Mouse (Mus musculus): ENCODE results near the gene Hdhd5. TPM values are rescaled to one million over a fixed set of nuclear protein-coding genes. Genes with fewer than 3 reads are reported as not detected.
A peak's percentile ranks its signal among the peaks of the same experiment; 100 is the strongest.

The Hdhd5 gene
- total RNA-seq, 2 experiments from 2014 or later = 4.7 to 9.6 TPM

GRCm38 (mm10) chr6:120488647-120489046 is 42.5 kb downstream of the Hdhd5 start:
- 0 out of 2 replicates have a peak, but pooled peaks have one; percentile 5 for ATAC-seq (replicated peaks; ENCODE audit: poor library complexity, severe bottlenecking)

DNA sequence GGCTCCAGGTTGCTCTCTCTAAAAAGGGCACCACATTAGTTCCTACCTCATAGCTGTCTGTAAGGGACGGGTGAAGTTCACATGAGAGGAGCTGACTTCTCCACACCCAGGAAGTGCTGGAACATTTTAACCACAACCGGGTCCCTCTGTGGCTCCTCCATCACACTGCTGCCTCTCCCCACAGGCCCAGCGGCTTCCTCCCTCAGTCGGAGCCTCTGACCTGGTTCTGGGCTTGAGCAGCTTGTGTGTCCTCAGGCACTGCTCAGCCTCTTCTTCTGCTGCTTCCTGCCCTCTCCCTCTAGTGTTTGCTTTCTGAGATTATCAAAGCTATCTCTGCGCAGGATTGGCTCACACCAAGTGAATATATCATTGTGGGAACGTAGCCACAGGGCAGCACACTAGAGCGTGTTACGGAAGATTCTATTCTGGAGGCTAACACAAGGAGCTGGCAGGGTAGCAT is 45.0 kb downstream of the Hdhd5 start:
- ATAC-seq (replicated peaks; ENCODE audit: poor library complexity, severe bottlenecking) = peak; percentile 47

- ATAC-seq (replicated peaks; ENCODE audit: poor library complexity, severe bottlenecking) = no peak
These were observed 46.1 kb downstream of the Hdhd5 start for GRCm38 (mm10) chr6:120485038-120485437.

DNA sequence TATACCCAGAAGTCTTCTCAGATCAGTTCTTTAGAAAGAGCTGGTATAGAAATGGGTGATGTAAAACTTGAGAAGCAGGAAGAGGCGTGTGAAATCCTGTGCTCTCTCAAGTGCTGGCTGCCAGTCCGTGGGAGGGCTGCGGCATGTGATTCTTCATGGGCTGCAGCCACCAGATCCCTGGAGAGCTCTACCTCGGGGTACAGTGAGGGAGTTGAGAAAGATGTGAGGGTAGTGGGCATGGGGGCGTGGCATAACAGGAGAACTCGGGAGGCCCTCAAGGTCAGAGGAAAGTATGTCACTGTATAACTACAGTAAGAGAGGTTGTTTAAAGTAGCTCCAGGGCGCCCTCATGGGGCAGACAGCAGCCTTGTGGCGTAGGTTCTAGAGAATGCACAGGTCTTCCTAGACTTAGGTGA is 47.9 kb downstream of the Hdhd5 start:
- ATAC-seq (replicated peaks; ENCODE audit: poor library complexity, severe bottlenecking) = peak; percentile 14

DNA sequence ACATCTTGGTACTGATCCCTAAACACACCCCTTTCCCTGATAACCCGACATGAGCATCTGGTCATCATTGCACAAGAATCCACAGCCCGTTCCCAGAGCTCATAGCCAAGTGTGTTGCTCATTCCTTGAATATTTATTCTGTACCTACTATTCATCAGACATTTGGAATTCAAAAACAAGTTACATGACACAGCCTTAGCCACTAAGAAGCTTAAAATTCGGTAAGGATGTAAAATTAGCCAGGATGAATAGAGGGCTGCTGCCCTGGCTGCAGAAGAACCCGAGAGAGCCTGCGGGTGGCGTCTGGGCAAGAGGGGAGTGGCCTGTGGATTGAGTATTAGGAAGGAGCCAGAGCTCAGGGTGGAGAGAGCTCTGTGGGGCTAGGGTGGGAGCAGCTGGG is 48.4 kb downstream of the Hdhd5 start:
- no peak for ATAC-seq (replicated peaks; ENCODE audit: poor library complexity, severe bottlenecking)

DNA sequence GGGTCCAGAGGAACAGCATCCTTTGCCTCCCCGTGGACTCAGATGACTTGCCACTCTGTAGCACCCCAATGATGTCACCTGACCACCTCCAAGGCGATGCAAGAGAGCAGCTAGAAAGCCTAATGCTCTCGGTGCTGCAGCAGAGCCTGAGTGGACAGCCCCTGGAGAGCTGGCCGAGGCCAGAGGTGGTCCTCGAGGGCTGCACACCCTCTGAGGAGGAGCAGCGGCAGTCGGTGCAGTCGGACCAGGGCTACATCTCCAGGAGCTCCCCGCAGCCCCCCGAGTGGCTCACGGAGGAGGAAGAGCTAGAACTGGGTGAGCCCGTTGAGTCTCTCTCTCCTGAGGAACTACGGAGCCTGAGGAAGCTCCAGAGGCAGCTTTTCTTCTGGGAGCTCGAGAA is 49.1 kb downstream of the Hdhd5 start:
- no peak for ATAC-seq (replicated peaks; ENCODE audit: poor library complexity, severe bottlenecking)

- ATAC-seq (replicated peaks; ENCODE audit: poor library complexity, severe bottlenecking) = no peak
These were observed 49.6 kb downstream of the Hdhd5 start for GRCm38 (mm10) chr6:120481538-120481937.

- no peak for ATAC-seq (replicated peaks; ENCODE audit: poor library complexity, severe bottlenecking)
These were observed 50.8 kb downstream of the Hdhd5 start for GRCm38 (mm10) chr6:120480361-120480760.

DNA sequence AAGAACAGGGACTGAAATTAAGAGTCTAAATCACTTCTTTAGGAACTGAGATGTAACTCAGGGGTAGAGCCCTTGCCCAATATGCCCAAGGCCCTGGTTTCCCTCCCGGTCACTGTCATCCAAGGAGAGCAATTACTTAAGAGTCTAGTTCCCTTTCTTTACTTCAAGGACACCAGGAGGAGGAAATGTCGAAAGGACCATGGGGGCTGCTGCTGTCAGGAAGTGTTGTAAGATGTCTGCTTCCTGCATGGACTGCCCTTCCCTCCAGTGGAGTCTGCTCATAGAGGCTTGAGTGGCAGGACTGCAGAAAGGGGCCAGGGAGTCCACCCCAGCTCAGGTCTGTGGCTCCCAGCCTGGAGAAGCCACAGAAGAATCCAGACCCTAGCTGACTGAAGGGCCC is 51.8 kb downstream of the Hdhd5 start:
- peak; percentile 92 for ATAC-seq (replicated peaks; ENCODE audit: poor library complexity, severe bottlenecking)

- no peak for ATAC-seq (replicated peaks; ENCODE audit: poor library complexity, severe bottlenecking)
These were observed 55.8 kb downstream of the Hdhd5 start for GRCm38 (mm10) chr6:120475288-120475687.

- ATAC-seq (replicated peaks; ENCODE audit: poor library complexity, severe bottlenecking) = peak; percentile 81
These were observed 57.7 kb downstream of the Hdhd5 start for GRCm38 (mm10) chr6:120473427-120473826.

DNA sequence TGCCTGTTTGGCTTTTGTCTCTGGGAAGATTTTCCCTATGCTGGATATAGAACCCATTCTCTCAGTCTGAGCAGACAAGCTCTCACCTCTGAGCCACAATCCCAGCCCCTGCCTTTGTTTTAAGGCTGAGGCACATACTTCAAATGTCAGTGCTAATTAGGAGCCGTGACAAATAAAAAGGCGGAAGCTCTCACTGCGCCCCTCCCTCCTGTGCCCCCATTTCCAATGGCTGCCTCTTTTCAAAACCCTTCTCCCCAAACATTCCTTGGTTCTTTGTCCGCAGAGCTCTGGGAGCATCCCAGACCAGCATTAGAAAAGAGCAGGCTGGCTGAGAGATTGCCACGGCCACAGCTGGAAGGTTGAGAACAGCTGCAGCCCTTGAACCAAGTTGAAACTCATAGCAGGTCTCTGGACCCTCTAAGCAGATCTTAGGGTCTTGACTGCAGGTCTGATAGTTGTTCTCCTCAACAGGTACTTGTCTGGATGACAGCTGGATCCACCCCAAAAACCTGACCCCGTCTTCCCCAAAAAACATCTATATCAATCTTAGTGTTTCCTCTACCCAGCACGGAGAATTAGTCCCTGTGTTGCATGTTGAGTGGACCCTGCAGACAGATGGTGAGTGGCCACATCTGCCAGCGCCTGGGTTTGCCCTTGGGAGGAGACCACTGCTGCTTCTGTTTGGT is 58.5 kb downstream of the Hdhd5 start:
- no peak for ATAC-seq (replicated peaks; ENCODE audit: poor library complexity, severe bottlenecking)

- ATAC-seq (replicated peaks; ENCODE audit: poor library complexity, severe bottlenecking) = peak; percentile 43
These were observed 59.1 kb downstream of the Hdhd5 start for GRCm38 (mm10) chr6:120471991-120472441.

GRCm38 (mm10) chr6:120470666-120471065 is 60.5 kb downstream of the Hdhd5 start:
- ATAC-seq (replicated peaks; ENCODE audit: poor library complexity, severe bottlenecking) = peak; percentile 39

DNA sequence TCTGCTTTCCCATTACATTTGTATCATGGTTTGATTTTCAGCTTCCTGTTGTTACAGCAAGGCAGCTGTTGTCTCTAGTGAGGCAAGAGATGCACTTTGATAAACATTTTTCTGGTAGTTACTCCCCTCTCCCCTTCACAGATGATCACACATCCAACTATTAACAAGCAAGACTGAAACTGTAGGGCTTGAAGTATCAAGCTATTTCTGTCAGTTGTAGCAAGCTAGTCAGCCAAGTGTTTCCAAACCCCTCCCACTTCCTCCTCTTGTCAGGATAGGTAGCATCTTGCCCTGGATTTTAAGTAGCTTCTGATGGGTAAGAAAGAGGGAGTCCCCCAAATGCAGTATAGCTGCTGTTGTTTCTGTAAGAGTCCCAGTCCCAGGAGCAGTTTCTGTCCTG is 61.3 kb downstream of the Hdhd5 start:
- ATAC-seq (replicated peaks; ENCODE audit: poor library complexity, severe bottlenecking) = no peak

- ATAC-seq (replicated peaks; ENCODE audit: poor library complexity, severe bottlenecking) = no peak
These were observed 61.9 kb downstream of the Hdhd5 start for GRCm38 (mm10) chr6:120469268-120469667.

GRCm38 (mm10) chr6:120468259-120468658 is 62.9 kb downstream of the Hdhd5 start:
- no peak for ATAC-seq (replicated peaks; ENCODE audit: poor library complexity, severe bottlenecking)

- ATAC-seq (replicated peaks; ENCODE audit: poor library complexity, severe bottlenecking) = peak; percentile 64
These were observed 64.3 kb downstream of the Hdhd5 start for GRCm38 (mm10) chr6:120466609-120467329.

GRCm38 (mm10) chr6:120465393-120465792 is 65.7 kb downstream of the Hdhd5 start:
- ATAC-seq (replicated peaks; ENCODE audit: poor library complexity, severe bottlenecking) = no peak

DNA sequence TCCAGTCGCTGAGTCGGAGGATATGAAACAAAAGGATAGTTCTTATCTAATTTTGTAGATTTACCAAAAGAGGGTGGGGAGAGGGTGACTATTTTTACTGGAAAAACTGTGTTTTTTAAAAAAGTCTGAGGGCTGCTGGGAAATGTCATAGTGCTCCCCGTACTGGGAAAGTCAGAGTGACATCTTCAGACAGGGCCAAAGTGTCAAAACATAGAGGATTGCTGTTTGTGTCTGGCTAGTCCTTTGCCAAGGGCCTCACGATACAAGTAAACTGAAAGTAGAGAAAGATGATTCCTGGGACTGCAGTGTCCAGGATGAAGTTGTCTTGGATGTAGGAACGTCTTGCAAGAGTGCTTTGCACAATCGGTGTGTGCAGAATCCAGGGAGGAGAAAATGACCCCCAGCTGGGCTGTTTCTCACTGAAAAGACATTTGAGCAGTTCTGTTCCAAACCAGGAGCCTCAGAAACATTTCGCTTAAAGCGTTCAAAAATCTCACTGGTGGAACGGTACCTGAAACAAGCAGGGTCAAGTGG is 66.6 kb downstream of the Hdhd5 start:
- no peak for ATAC-seq (replicated peaks; ENCODE audit: poor library complexity, severe bottlenecking)

DNA sequence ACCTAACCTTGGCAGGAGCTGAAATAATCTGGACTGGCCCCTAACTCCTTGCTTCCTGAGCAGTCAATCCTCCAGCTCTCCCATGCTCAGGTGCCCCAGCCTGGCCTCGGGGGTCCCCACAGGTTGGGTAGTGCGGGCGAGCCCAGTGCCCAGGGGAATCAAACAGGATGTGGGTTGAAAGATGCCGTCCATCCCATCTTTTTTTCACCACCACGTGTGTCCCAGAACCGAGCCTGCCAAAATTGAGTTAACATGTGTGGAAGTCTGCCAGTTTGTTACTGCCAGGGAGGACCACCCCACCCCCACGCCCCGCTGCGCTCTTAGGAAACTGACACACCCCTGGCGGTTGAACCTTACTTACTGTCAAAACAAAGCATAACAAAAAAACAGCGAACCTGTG is 67.2 kb downstream of the Hdhd5 start:
- peak; percentile 11; the same call in 1 of the 2 replicates for ATAC-seq (replicated peaks; ENCODE audit: poor library complexity, severe bottlenecking)

Data from granulocyte monocyte progenitor cell, adult 5-6 weeks (primary cell).